Mouse (Mus musculus) adrenal gland, adult 18-20 months (tissue): ENCODE results near the gene Fyn. TPM values are rescaled to one million over a fixed set of nuclear protein-coding genes. Genes with fewer than 3 reads are reported as not detected.

ENCODE experiments used
- DNase-seq, 2 experiments: peaks; one replicate each; pipeline ENCODE4 v3.0.0; 2021 to 2022; ENCODE audit warnings: low spot score in 2 of 2
- total RNA-seq, 2 experiments: library from RNA; stranded (reverse); gene quantifications; 1 replicate in 1 of 2; 2 replicates in 1 of 2; pipeline ENCODE4 v1.2.3; 2021

The Fyn gene
- total RNA-seq, 2 experiments from 2014 or later: 41.4 to 46.2 TPM

- DNase-seq: no peak
Observed at GRCm38 (mm10) chr10:39595862-39596261, 227.2 kb downstream of the Fyn start.

- no peak for DNase-seq
Observed at GRCm38 (mm10) chr10:39597116-39597791, 228.6 kb downstream of the Fyn start.

GRCm38 (mm10) chr10:39597792-39598183 lies 229.1 kb downstream of the Fyn start:
- no peak for DNase-seq

- no peak for DNase-seq
Observed at GRCm38 (mm10) chr10:39599601-39600000, 230.9 kb downstream of the Fyn start.

GRCm38 (mm10) chr10:39600115-39600514 lies 231.5 kb downstream of the Fyn start:
- DNase-seq: no peak

GRCm38 (mm10) chr10:39601068-39601467 lies 232.4 kb downstream of the Fyn start:
- DNase-seq: no peak

- no peak for DNase-seq
Observed at GRCm38 (mm10) chr10:39606434-39606833, 237.8 kb downstream of the Fyn start.

GRCm38 (mm10) chr10:39611234-39611633 lies 242.6 kb downstream of the Fyn start:
- no peak for DNase-seq

GRCm38 (mm10) chr10:39612131-39612530 lies 243.5 kb downstream of the Fyn start:
- DNase-seq: no peak

- DNase-seq: no peak
Observed at GRCm38 (mm10) chr10:39612633-39612988, 244.0 kb downstream of the Fyn start, which contains the start of gene Traf3ip2. Gene Traf3ip2 (plus strand): TSS chr10:39612934.

- peak; percentile 56 to 69 for DNase-seq
Observed at GRCm38 (mm10) chr10:39612989-39613831, 244.6 kb downstream of the Fyn start.

- DNase-seq: no peak
Observed at GRCm38 (mm10) chr10:39613973-39614372, 245.3 kb downstream of the Fyn start.

- DNase-seq: peak; percentile 56 to 58
Observed at GRCm38 (mm10) chr10:39614676-39615075, 246.0 kb downstream of the Fyn start.

Other genes starting within 250 kb of the Fyn start
- 1 to 10 TPM; 2.7 to 3.6 TPM for gene Fam229b, start 234.9 kb upstream of the Fyn start, total RNA-seq
- gene Tube1, start 234.9 kb upstream of the Fyn start, total RNA-seq: under 1 TPM; 0.42 to 0.50 TPM
- gene Ccn6, start 205.1 kb upstream of the Fyn start, total RNA-seq: under 1 TPM; 0.42 to 0.56 TPM
- gene Traf3ip2, start 244.1 kb downstream of the Fyn start, total RNA-seq: 10 to 100 TPM; 10.6 to 15.0 TPM